Mouse (Mus musculus): ENCODE results near the gene Msrb3. TPM values are rescaled to one million over a fixed set of nuclear protein-coding genes. Genes with fewer than 3 reads are reported as not detected.

Gene Msrb3
- polyA plus RNA-seq, 2 experiments = 13.9 to 28.8 TPM

- Histone ChIP-seq H3K4me1 (ENCODE audit: control insufficient read depth, insufficient read depth, low read length) (peaks cover 10% of the 10 kb centered on the region), H3K36me3 (ENCODE audit: control insufficient read depth, insufficient read depth, low read length) (no peaks in the 10 kb centered on the region), H3K27ac (replicated peaks; ENCODE audit: low read depth, low read length) (no peak overlapping the region), H3K9ac (ENCODE audit: low read depth, low read length, severe bottlenecking) (no peak overlapping the region), H3K4me2 (replicated peaks; ENCODE audit: low read depth, low read length, severe bottlenecking) (no peak overlapping the region), H3K9me3 (ENCODE audit: control insufficient read depth, low read length) (no peaks in the 10 kb centered on the region), H3K4me3 (replicated peaks; ENCODE audit: low read length) (no peak overlapping the region), H3K27me3 (ENCODE audit: control insufficient read depth, insufficient read depth, low read length) (no peaks in the 10 kb centered on the region)
- no peak for TF ChIP-seq POLR2A (IDR thresholded peaks at IDR 0.05; ENCODE audit: borderline replicate concordance, extremely low read depth, insufficient read depth, insufficient read length)
- 63% methylated on average over 13 of the region's 13 CpGs for WGBS
- ATAC-seq (ENCODE audit: low FRiP score, low read depth) (no peak), DNase-seq (ENCODE audit: low spot score) (no peak)
These were observed 1.2 kb upstream of the Msrb3 start for GRCm38 (mm10) chr10:120900096-120900495.

- TF ChIP-seq POLR2A (IDR thresholded peaks at IDR 0.05; ENCODE audit: borderline replicate concordance, extremely low read depth, insufficient read depth, insufficient read length) = no peak
- H3K27ac ChIP-seq (replicated peaks; ENCODE audit: low read depth, low read length) = peak overlapping the region; percentile 68
- under 1% methylated on average over 24 of the region's 49 CpGs for WGBS
These were observed 544 bp downstream of the Msrb3 start for GRCm38 (mm10) chr10:120898357-120898756.

GRCm38 (mm10) chr10:120895899-120896289, 3.0 kb downstream of the Msrb3 start:
- TF ChIP-seq POLR2A (IDR thresholded peaks at IDR 0.05; ENCODE audit: borderline replicate concordance, extremely low read depth, insufficient read depth, insufficient read length) = no peak
- Histone ChIP-seq H3K9ac (ENCODE audit: low read depth, low read length, severe bottlenecking) (no peak overlapping the region), H3K27ac (replicated peaks; ENCODE audit: low read depth, low read length) (no peak overlapping the region), H3K36me3 (ENCODE audit: control insufficient read depth, insufficient read depth, low read length) (no peaks in the 10 kb centered on the region; the same call in 1 of the 2 replicates), H3K4me3 (replicated peaks; ENCODE audit: low read length) (no peak overlapping the region), H3K27me3 (ENCODE audit: control insufficient read depth, insufficient read depth, low read length) (no peaks in the 10 kb centered on the region), H3K9me3 (ENCODE audit: control insufficient read depth, low read length) (no peaks in the 10 kb centered on the region), H3K4me2 (replicated peaks; ENCODE audit: low read depth, low read length, severe bottlenecking) (no peak overlapping the region), H3K4me1 (ENCODE audit: control insufficient read depth, insufficient read depth, low read length) (peaks cover 10% of the 10 kb centered on the region)
- no peak for ATAC-seq (ENCODE audit: low FRiP score, low read depth)
- 40% methylated on average over 15 of the region's 15 CpGs for WGBS
- DNase-seq (ENCODE audit: low spot score) = no peak

More at GRCm38 (mm10) chr10:120898357-120898756, 544 bp downstream of the Msrb3 start:
- DNase-seq (ENCODE audit: low spot score) (no peak), ATAC-seq (ENCODE audit: low FRiP score, low read depth) (no peak)
- H3K9ac ChIP-seq (ENCODE audit: low read depth, low read length, severe bottlenecking) = peak overlapping the region; percentile 78
- H3K4me3 ChIP-seq (replicated peaks; ENCODE audit: low read length) = peak overlapping the region; percentile 74
- H3K9me3 ChIP-seq (ENCODE audit: control insufficient read depth, low read length) = no peaks in the 10 kb centered on the region
- H3K4me2 ChIP-seq (replicated peaks; ENCODE audit: low read depth, low read length, severe bottlenecking) = peak overlapping the region; percentile 95
- no peaks in the 10 kb centered on the region for H3K27me3 ChIP-seq (ENCODE audit: control insufficient read depth, insufficient read depth, low read length)
- peaks cover 10% of the 10 kb centered on the region for H3K4me1 ChIP-seq (ENCODE audit: control insufficient read depth, insufficient read depth, low read length)
- H3K36me3 ChIP-seq (ENCODE audit: control insufficient read depth, insufficient read depth, low read length) = no peaks in the 10 kb centered on the region; the same call in 1 of the 2 replicates

GRCm38 (mm10) chr10:120894978-120895898, 3.7 kb downstream of the Msrb3 start:
- Histone ChIP-seq H3K9me3 (ENCODE audit: control insufficient read depth, low read length) (no peaks in the 10 kb centered on the region), H3K36me3 (ENCODE audit: control insufficient read depth, insufficient read depth, low read length) (no peaks in the 10 kb centered on the region; the same call in 1 of the 2 replicates), H3K4me1 (ENCODE audit: control insufficient read depth, insufficient read depth, low read length) (peaks cover 10% of the 10 kb centered on the region), H3K4me3 (replicated peaks; ENCODE audit: low read length) (no peak overlapping the region), H3K27ac (replicated peaks; ENCODE audit: low read depth, low read length) (no peak overlapping the region), H3K9ac (ENCODE audit: low read depth, low read length, severe bottlenecking) (no peak overlapping the region), H3K4me2 (replicated peaks; ENCODE audit: low read depth, low read length, severe bottlenecking) (no peak overlapping the region), H3K27me3 (ENCODE audit: control insufficient read depth, insufficient read depth, low read length) (no peaks in the 10 kb centered on the region)
- 68% methylated on average over 15 of the region's 15 CpGs for WGBS
- no peak for ATAC-seq (ENCODE audit: low FRiP score, low read depth)
- no peak for DNase-seq (ENCODE audit: low spot score)
- TF ChIP-seq POLR2A (IDR thresholded peaks at IDR 0.05; ENCODE audit: borderline replicate concordance, extremely low read depth, insufficient read depth, insufficient read length) = no peak

GRCm38 (mm10) chr10:120893938-120894337, 5.0 kb downstream of the Msrb3 start:
- H3K4me1 ChIP-seq (ENCODE audit: control insufficient read depth, insufficient read depth, low read length) = peaks cover 5% of the 10 kb centered on the region
- H3K4me3 ChIP-seq (replicated peaks; ENCODE audit: low read length) = no peak overlapping the region
- no peaks in the 10 kb centered on the region for H3K9me3 ChIP-seq (ENCODE audit: control insufficient read depth, low read length)
- WGBS = 63% methylated on average over 4 of the region's 4 CpGs
- DNase-seq (ENCODE audit: low spot score) (no peak), ATAC-seq (ENCODE audit: low FRiP score, low read depth) (no peak)
- H3K9ac ChIP-seq (ENCODE audit: low read depth, low read length, severe bottlenecking) = no peak overlapping the region
- H3K27ac ChIP-seq (replicated peaks; ENCODE audit: low read depth, low read length) = no peak overlapping the region
- TF ChIP-seq POLR2A (IDR thresholded peaks at IDR 0.05; ENCODE audit: borderline replicate concordance, extremely low read depth, insufficient read depth, insufficient read length) = no peak
- H3K4me2 ChIP-seq (replicated peaks; ENCODE audit: low read depth, low read length, severe bottlenecking) = no peak overlapping the region
- no peaks in the 10 kb centered on the region; the same call in 1 of the 2 replicates for H3K36me3 ChIP-seq (ENCODE audit: control insufficient read depth, insufficient read depth, low read length)
- H3K27me3 ChIP-seq (ENCODE audit: control insufficient read depth, insufficient read depth, low read length) = no peaks in the 10 kb centered on the region
